Mouse (Mus musculus) CH12.LX (cell line): Measurements from ENCODE around the gene Sftpa1. TPM values are rescaled to one million over a fixed set of nuclear protein-coding genes. Genes with fewer than 3 reads are reported as not detected.

ENCODE experiments used
- DNase-seq: peaks from one replicate; pipeline ENCODE4 v3.0.0-alpha.2; 2013; ENCODE audit errors: extremely low read depth
- H3K27ac ChIP-seq: 2 replicates; pipeline ENCODE4 v1.5.1; 2012; ENCODE audit warnings: low read depth, mild to moderate bottlenecking, control low read depth, moderate library complexity; ENCODE audit not compliant: insufficient read depth
- H3K27me3 ChIP-seq: replicated peaks from 2 replicates; pipeline ENCODE3; 2012; ENCODE audit warnings: inconsistent platforms
- H3K36me3 ChIP-seq, 2 experiments: replicated peaks in 1 of 2; 2 replicates each; pipeline versions ENCODE3 to v1.6.1; 2012; ENCODE audit warnings: inconsistent platforms in 1 of 2, low read length in 1 of 2, mild to moderate bottlenecking in 1 of 2, mixed read lengths in 1 of 2, moderate library complexity in 1 of 2; ENCODE audit not compliant: control insufficient read depth in 1 of 2, insufficient read depth in 1 of 2
- H3K4me1 ChIP-seq, 2 experiments: 2 replicates each; pipeline ENCODE4 v1.6.1; 2012; ENCODE audit warnings: inconsistent platforms in 1 of 2, moderate library complexity in 1 of 2; ENCODE audit not compliant: insufficient read depth in 2 of 2, control insufficient read depth in 1 of 2
- H3K4me2 ChIP-seq: 2 replicates; pipeline ENCODE4 v1.6.1; 2012; ENCODE audit warnings: low read depth, mild to moderate bottlenecking, control low read depth; ENCODE audit not compliant: poor library complexity, insufficient read depth, severe bottlenecking
- H3K4me3 ChIP-seq, 3 experiments: fragments of 150-350 bp in 1 of 3; sonication (generic) in 1 of 3; replicated peaks in 1 of 3; 2 replicates each; pipeline versions ENCODE3 to v1.5.1; 2011 to 2012; ENCODE audit warnings: low read depth in 2 of 3, low read length in 2 of 3, mild to moderate bottlenecking in 2 of 3, moderate library complexity in 2 of 3, control low read depth in 1 of 3, improper control_type of control experiment in 1 of 3, inconsistent platforms in 1 of 3, mixed read lengths in 1 of 3; ENCODE audit not compliant: poor library complexity in 1 of 3
- H3K79me2 ChIP-seq: replicated peaks from 2 replicates; pipeline ENCODE4 v1.6.1; 2012; ENCODE audit warnings: mild to moderate bottlenecking, moderate library complexity; ENCODE audit not compliant: control insufficient read depth, poor library complexity, insufficient read depth, severe bottlenecking; ENCODE audit errors: extremely low read depth
- H3K9ac ChIP-seq: 2 replicates; pipeline ENCODE4 v1.6.1; 2012; ENCODE audit warnings: low read depth, mild to moderate bottlenecking, control low read depth, moderate library complexity; ENCODE audit not compliant: insufficient read depth
- H3K9me3 ChIP-seq: replicated peaks from 2 replicates; pipeline ENCODE3; 2012; ENCODE audit warnings: low read length, inconsistent platforms, mixed read lengths
- BHLHE40 ChIP-seq: IDR thresholded peaks from 2 replicates; pipeline ENCODE4 v1.6.1; 2011; ENCODE audit warnings: mild to moderate bottlenecking, low read depth, low read length, improper control_type of control experiment
- CHD1 ChIP-seq: IDR thresholded peaks from 2 replicates; pipeline ENCODE4 v1.6.1; 2012; ENCODE audit warnings: low read depth, low read length, improper control_type of control experiment, inconsistent platforms
- E2F4 ChIP-seq: IDR thresholded peaks from 2 replicates; pipeline ENCODE4 v1.6.1; 2011; ENCODE audit warnings: low read depth, low read length, improper control_type of control experiment; ENCODE audit not compliant: insufficient replicate concordance
- EP300 ChIP-seq: IDR thresholded peaks from 2 replicates; pipeline ENCODE4 v1.6.1; 2011; ENCODE audit warnings: low read length, improper control_type of control experiment
- IRF4 ChIP-seq: IDR thresholded peaks from 2 replicates; pipeline ENCODE4 v1.6.1; 2014; ENCODE audit warnings: low read depth, mild to moderate bottlenecking, inconsistent platforms, low read length, improper control_type of control experiment
- JUND ChIP-seq: conservative IDR thresholded peaks from 2 replicates; pipeline ENCODE4 v1.6.1; 2011; ENCODE audit warnings: low read depth, low read length, improper control_type of control experiment
- KAT2A ChIP-seq: IDR thresholded peaks from 2 replicates; pipeline ENCODE4 v1.6.1; 2012; ENCODE audit warnings: low read length, improper control_type of control experiment, inconsistent platforms; ENCODE audit not compliant: insufficient replicate concordance
- MAX ChIP-seq: IDR thresholded peaks from 2 replicates; pipeline ENCODE4 v1.6.1; 2011; ENCODE audit warnings: low read length, improper control_type of control experiment
- MEF2A ChIP-seq: IDR thresholded peaks from 2 replicates; pipeline ENCODE4 v1.6.1; 2014; ENCODE audit warnings: low read depth, mild to moderate bottlenecking, inconsistent platforms, low read length, improper control_type of control experiment, borderline replicate concordance
- NRF1 ChIP-seq: IDR thresholded peaks from 2 replicates; pipeline ENCODE4 v1.6.1; 2014; ENCODE audit warnings: low read depth, mild to moderate bottlenecking, inconsistent platforms, low read length, improper control_type of control experiment, moderate library complexity
- POLR2A ChIP-seq: IDR thresholded peaks from 2 replicates; pipeline ENCODE4 v1.6.1; 2011; ENCODE audit warnings: low read depth, mild to moderate bottlenecking, improper control_type of control experiment, low read length
- POLR2AphosphoS2 ChIP-seq: IDR thresholded peaks from 2 replicates; pipeline ENCODE4 v1.6.1; 2011; ENCODE audit warnings: low read depth, low read length, improper control_type of control experiment
- SMC3 ChIP-seq: IDR thresholded peaks from 2 replicates; pipeline ENCODE4 v1.6.1; 2011; ENCODE audit warnings: low read depth, low read length, improper control_type of control experiment
- TCF12 ChIP-seq: IDR thresholded peaks from 2 replicates; pipeline ENCODE4 v1.6.1; 2014; ENCODE audit warnings: low read depth, mild to moderate bottlenecking, inconsistent platforms, low read length, improper control_type of control experiment
- UBTF ChIP-seq: IDR thresholded peaks from 2 replicates; pipeline ENCODE4 v1.6.1; 2012; ENCODE audit warnings: low read depth, mild to moderate bottlenecking, inconsistent platforms, low read length, improper control_type of control experiment, moderate library complexity
- dilution Hi-C: fragments of 300-500 bp; cut with MboI; formaldehyde crosslinking; loops from 2 replicates; pipeline ENCODE4 v1.14.3; 2020; ENCODE audit warnings: low sequenced_read_pairs; ENCODE audit not compliant: extremely low pct_unique_long_range_greater_than_20kb, extremely low pct_ligation_motif_present
- in situ Hi-C: fragments of 300-500 bp; cut with MboI; formaldehyde crosslinking; loops from 3 replicates; pipeline ENCODE4 v1.14.3; 2019; ENCODE audit warnings: low sequenced_read_pairs, low pct_ligation_motif_present, low pct_unique_long_range_greater_than_20kb, mixed read lengths
- polyA plus RNA-seq: library from polyadenylated mRNA; unstranded; fragments of >175 nt; gene quantifications from 2 replicates; pipeline ENCODE4 v1.2.1, GENCODE M21; 2012; ENCODE audit warnings: low read depth; ENCODE audit not compliant: insufficient read length
- total RNA-seq, 2 experiments: library from RNA; depleted of rRNA; stranded (reverse); fragments of 300-350 nt in 1 of 2; fragments of >200 nt in 1 of 2; gene quantifications; 2 replicates each; pipeline ENCODE4 v1.2.3; 2012 to 2014

The Sftpa1 gene
- total and polyA plus RNA-seq, 3 experiments, result not detected

GRCm38 (mm10) chr14:41096296-41096860 lies 35.2 kb upstream of the Sftpa1 start:
- Histone ChIP-seq H3K9ac (no peak overlapping the region), H3K4me2 (no peak overlapping the region), H3K36me3 (no peaks in the 10 kb centered on the region), H3K79me2 (no peaks in the 10 kb centered on the region), H3K27me3 (no peaks in the 10 kb centered on the region), H3K27ac (no peak overlapping the region), H3K9me3 (no peaks in the 10 kb centered on the region), H3K4me3 (no peak overlapping the region), H3K4me1 (no peaks in the 10 kb centered on the region)
- no peak for DNase-seq
- dilution Hi-C loops (no loop called here), in situ Hi-C loops (loop anchor here (10.0 kb wide), 1 partner anchor 68 kb away; no protein-coding TSS in a partner anchor)
- TF ChIP-seq KAT2A (no peak), TCF12 (no peak), SMC3 (no peak), NRF1 (no peak), EP300 (no peak), POLR2A (no peak)

- TF ChIP-seq MEF2A, result no peak
- TF ChIP-seq E2F4, result no peak
- TF ChIP-seq BHLHE40, result no peak
- TF ChIP-seq POLR2AphosphoS2, result no peak
- TF ChIP-seq CHD1, result no peak
- TF ChIP-seq SMC3, result no peak
- no peak for TF ChIP-seq MAX
- no peak for TF ChIP-seq UBTF
- TF ChIP-seq JUND, result no peak
- H3K9ac ChIP-seq, result no peak overlapping the region
- no peak overlapping the region for H3K4me2 ChIP-seq
- H3K27ac ChIP-seq, result no peak overlapping the region
- no peaks in the 10 kb centered on the region for H3K9me3 ChIP-seq
- H3K79me2 ChIP-seq, result no peaks in the 10 kb centered on the region
- dilution Hi-C loops, result no loop called here
- in situ Hi-C loops, result loop anchor here (10.0 kb wide), 1 partner anchor 66 kb away; no protein-coding TSS in a partner anchor
- no peaks in the 10 kb centered on the region for H3K27me3 ChIP-seq
- H3K36me3 ChIP-seq, result no peaks in the 10 kb centered on the region
- H3K4me3 ChIP-seq, result no peak overlapping the region
- no peaks in the 10 kb centered on the region for H3K4me1 ChIP-seq
- no peak for DNase-seq
Measured at GRCm38 (mm10) chr14:41098726-41099125, 32.9 kb upstream of the Sftpa1 start.

DNA sequence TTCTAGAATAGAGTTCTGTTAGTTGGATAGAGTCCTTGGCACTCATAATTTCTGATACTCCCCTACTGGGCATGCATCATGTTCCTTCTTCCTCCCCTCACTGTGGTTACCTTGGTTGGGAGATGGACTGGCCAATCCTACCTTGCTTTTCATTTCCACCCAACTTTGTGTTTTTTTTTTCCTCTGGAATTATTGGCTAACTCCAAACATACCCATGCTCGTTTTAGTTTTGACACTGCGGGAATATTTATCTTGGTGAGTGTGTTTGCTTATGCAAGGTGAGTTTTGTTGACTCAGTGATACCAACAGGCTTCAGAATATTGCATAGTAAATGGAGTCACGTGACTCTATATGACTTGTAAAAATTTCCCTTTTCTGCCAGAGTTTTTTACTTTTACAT lies 30.9 kb upstream of the Sftpa1 start:
- dilution Hi-C loops (no loop called here), in situ Hi-C loops (no loop called here)
- no peaks in the 10 kb centered on the region for H3K36me3 ChIP-seq
- H3K9me3 ChIP-seq, result no peaks in the 10 kb centered on the region
- H3K4me3 ChIP-seq, result no peak overlapping the region
- no peaks in the 10 kb centered on the region for H3K27me3 ChIP-seq
- H3K9ac ChIP-seq, result no peak overlapping the region
- H3K4me1 ChIP-seq, result no peaks in the 10 kb centered on the region
- no peak for TF ChIP-seq IRF4
- TF ChIP-seq BHLHE40, result 0 out of 2 replicates have a peak, but pooled peaks have one; percentile 18
- H3K79me2 ChIP-seq, result no peaks in the 10 kb centered on the region
- DNase-seq, result no peak
- no peak overlapping the region for H3K27ac ChIP-seq
- H3K4me2 ChIP-seq, result no peak overlapping the region
